Mouse (Mus musculus) brain, embryonic 14.5 days (tissue): Measurements from ENCODE around the gene Hoxd9.

Experiments used
- CTCF ChIP-seq: fragments of 200-500 bp; IDR thresholded peaks from 2 replicates; pipeline ENCODE4 v1.5.1; 2012; ENCODE audit warnings: inconsistent platforms, mild to moderate bottlenecking, moderate library complexity, borderline replicate concordance; ENCODE audit not compliant: insufficient read depth, insufficient read length; ENCODE audit errors: extremely low read depth
- POLR2A ChIP-seq: fragments of 200-500 bp; IDR thresholded peaks from 2 replicates; pipeline ENCODE4 v1.6.1; 2012; ENCODE audit warnings: mild to moderate bottlenecking, inconsistent platforms, borderline replicate concordance; ENCODE audit not compliant: poor library complexity, insufficient read depth, insufficient read length, severe bottlenecking; ENCODE audit errors: extremely low read depth

DNA sequence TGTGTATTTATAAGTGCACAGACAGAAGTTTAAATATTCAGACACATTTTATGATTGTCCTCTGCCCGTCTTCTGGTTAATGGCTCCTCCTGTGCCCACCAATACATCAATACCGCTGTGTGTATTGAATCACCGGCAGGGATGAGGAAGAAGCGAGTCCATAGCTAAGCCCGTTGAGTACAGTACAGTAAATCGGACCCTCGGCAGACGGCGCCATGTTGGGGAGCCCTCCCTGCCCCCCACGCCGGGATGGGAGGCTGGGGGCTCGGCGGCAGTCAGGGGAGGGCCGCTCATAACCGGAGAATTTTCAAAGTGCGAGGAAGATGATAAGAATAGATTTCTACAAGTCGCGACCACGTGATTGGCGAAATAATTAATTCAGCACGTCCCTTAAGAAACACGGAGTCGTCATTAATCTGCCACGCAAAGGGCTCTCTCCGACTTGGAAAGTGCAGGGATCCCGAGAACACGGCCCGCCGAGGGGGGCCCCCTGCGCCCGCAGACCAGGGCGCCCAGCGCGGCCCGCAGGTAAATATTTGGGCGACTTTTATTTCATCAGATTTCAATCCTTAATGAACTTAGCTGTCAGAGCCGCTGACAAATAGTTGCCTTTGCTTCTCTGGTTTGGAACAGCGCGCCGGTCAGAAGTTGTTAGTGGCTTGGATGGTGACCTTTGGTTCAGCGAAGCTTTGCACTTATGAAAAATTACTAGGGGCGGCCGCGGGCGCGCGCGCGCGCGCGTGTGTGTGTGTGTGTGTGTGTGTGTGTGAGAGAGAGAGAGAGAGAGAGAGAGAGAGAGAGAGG is 35.2 kb downstream of the Hoxd9 start:
- TF ChIP-seq POLR2A (no peak), CTCF (no peak)
